Mouse (Mus musculus) heart, embryonic 10.5 days (tissue): ENCODE measurements around the gene Pcare. TPM values are rescaled to one million over a fixed set of nuclear protein-coding genes. Genes with fewer than 3 reads are reported as not detected.

Source experiments
- DNase-seq: peaks from one replicate; pipeline ENCODE4 v3.0.0-alpha.2; 2017; ENCODE audit warnings: low spot score
- H3K27ac ChIP-seq: fragments of 300-500 bp; sonication (generic); 2 replicates; pipeline ENCODE4 v1.5.1; 2016; ENCODE audit warnings: mild to moderate bottlenecking
- H3K27me3 ChIP-seq: fragments of 300-500 bp; sonication (generic); 2 replicates; pipeline ENCODE4 v1.6.1; 2016; ENCODE audit warnings: mild to moderate bottlenecking; ENCODE audit not compliant: poor library complexity, insufficient read depth, severe bottlenecking
- H3K36me3 ChIP-seq: fragments of 300-500 bp; sonication (generic); 2 replicates; pipeline ENCODE4 v1.6.1; 2016; ENCODE audit warnings: mild to moderate bottlenecking, moderate library complexity
- H3K4me1 ChIP-seq: fragments of 300-500 bp; sonication (generic); 2 replicates; pipeline ENCODE4 v1.6.1; 2016; ENCODE audit warnings: mild to moderate bottlenecking
- H3K4me3 ChIP-seq: fragments of 300-500 bp; sonication (generic); 2 replicates; pipeline ENCODE4 v1.5.1; 2016; ENCODE audit warnings: mild to moderate bottlenecking, moderate library complexity
- H3K9me3 ChIP-seq: fragments of 300-500 bp; sonication (generic); 2 replicates; pipeline ENCODE4 v1.6.1; 2016; ENCODE audit warnings: mild to moderate bottlenecking, moderate library complexity
- WGBS: fragments of 180-500 bp; shearing (Covaris S2); methylation state at CpG from one replicate; pipeline ENCODE4 v1.1.7; 2016; 5-methylcytosine and 5-hydroxymethylcytosine counted together
- polyA plus RNA-seq: library from polyadenylated mRNA; unstranded; fragments of >200 nt; fragmentation: Nextera tagmentation; extraction: Ambion mirVana; gene quantifications from 2 replicates; pipeline ENCODE4 v1.2.1, GENCODE M21; 2016

The Pcare gene
- polyA plus RNA-seq, 1 experiment from 2014 or later, result 0.03 TPM

- no peak overlapping the region for H3K4me3 ChIP-seq
- peaks cover 4% of the 10 kb centered on the region; the same call in 1 of the 2 replicates for H3K36me3 ChIP-seq
- H3K27me3 ChIP-seq, result no peaks in the 10 kb centered on the region
- H3K4me1 ChIP-seq, result peaks cover 42% of the 10 kb centered on the region
- 0 out of 2 replicates have a peak overlapping the region, but pooled peaks have one; percentile 32 for H3K27ac ChIP-seq
- WGBS, result 81% methylated on average over 8 of the region's 8 CpGs
- H3K9me3 ChIP-seq, result no peaks in the 10 kb centered on the region
- DNase-seq, result no peak
These were observed 34.6 kb downstream of the Pcare start for GRCm38 (mm10) chr17:71717881-71718625.

DNA sequence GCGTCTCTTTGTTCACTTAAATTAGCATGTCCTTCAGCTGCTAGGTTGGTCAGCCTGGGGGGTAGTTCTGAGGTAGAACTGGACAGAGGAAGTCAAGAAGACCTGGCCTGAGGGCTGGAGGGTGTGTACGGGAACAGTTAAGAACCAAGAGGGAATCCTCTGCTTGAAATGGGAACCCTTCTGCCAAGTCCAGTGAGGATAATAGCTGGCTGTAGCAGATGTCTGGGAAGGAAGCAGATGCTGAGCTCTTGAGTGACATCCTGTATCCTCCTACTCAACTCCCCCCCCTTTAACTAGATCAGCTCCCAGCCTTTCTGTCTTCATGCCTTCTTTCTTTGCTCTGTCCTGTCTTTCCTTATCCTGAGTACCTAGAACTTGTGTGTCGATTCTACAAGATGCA is 37.7 kb downstream of the Pcare start:
- peaks cover 4% of the 10 kb centered on the region; the same call in 1 of the 2 replicates for H3K36me3 ChIP-seq
- H3K27ac ChIP-seq, result 0 out of 2 replicates have a peak overlapping the region, but pooled peaks have one; percentile 56
- H3K9me3 ChIP-seq, result no peaks in the 10 kb centered on the region
- WGBS, result 77% methylated on average over 3 of the region's 3 CpGs
- DNase-seq, result no peak
- H3K4me1 ChIP-seq, result peaks cover 50% of the 10 kb centered on the region
- H3K27me3 ChIP-seq, result no peaks in the 10 kb centered on the region
- no peak overlapping the region for H3K4me3 ChIP-seq

DNA sequence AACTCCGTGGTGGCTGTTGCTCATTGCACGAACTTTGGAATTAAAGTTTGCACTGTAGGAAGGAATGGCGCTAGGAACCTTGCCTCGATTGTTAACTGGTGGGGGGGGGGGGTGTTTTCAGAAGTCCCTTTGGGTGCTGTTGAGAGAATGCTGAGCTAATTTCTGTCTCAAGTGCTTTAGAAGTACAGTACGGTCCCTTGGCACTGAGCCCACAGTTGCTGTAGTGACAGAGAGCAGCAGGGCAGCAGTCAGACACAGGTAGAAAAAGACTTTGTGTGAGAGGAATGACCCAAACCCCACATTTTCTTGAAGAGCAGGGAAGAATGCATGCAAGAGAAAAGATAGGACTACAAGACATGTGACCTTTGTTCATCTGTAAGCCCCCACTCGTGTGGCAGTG is 40.4 kb downstream of the Pcare start:
- Histone ChIP-seq H3K9me3 (no peaks in the 10 kb centered on the region), H3K4me3 (no peak overlapping the region), H3K27ac (peak overlapping the region; percentile 80), H3K36me3 (peaks cover 1% of the 10 kb centered on the region; the same call in 1 of the 2 replicates), H3K27me3 (no peaks in the 10 kb centered on the region), H3K4me1 (peaks cover 65% of the 10 kb centered on the region)
- 69% methylated on average over 6 of the region's 6 CpGs for WGBS
- DNase-seq, result no peak

- 63% methylated on average over 4 of the region's 4 CpGs for WGBS
- Histone ChIP-seq H3K4me1 (peaks cover 72% of the 10 kb centered on the region), H3K36me3 (0 out of 2 replicates have a peak, but pooled peaks cover 3% of the 10 kb centered on the region), H3K4me3 (no peak overlapping the region), H3K9me3 (0 out of 2 replicates have a peak, but pooled peaks cover 3% of the 10 kb centered on the region), H3K27me3 (no peaks in the 10 kb centered on the region), H3K27ac (peak overlapping the region; percentile 82)
- DNase-seq, result no peak
These were observed 45.0 kb downstream of the Pcare start for GRCm38 (mm10) chr17:71707715-71708114.

DNA sequence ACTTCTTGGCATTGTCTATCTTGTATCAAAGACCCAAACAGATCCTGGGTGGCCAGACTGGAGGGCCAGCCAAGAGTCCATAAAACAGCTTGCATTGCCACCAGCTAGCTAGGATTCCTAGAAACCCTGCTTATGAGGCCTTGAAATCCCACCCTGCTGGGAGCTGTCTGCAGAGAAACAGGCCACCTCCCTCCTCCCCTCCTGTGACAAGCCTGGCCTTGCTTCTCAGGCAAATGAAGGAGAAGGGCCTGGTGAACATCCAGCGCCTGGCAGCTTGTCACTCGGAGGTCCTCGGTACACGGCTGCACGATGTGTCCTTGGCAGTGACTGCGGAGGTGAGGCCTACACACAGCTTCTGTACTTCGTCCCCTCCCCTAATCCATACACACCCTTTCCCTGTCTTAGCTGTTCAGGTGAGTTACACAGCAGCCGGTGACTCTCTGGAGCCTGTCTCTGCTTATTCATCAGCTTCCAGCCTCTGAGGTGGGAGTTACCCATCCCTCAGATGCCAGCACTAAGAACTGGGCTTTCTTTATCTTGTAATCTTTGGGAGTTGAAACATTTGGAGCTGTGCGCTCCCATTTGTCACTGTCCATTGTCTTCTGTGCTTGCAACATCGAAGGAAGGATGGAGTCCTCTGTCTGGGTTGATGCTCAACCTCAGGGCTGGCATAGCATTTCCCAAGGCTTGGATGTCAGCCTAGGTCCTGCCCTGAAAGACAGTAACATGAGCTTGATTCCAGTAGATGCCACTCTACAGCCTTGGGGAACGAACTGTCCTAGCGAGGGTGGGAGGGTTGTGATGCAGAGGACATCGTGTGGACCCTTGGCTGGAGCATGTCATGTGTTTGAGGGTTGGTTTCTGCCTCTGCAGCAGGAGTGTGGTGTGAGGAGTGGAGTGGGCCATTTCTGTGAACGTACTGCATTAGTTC is 46.9 kb downstream of the Pcare start:
- WGBS, result 60% methylated on average over 14 of the region's 14 CpGs
- Histone ChIP-seq H3K4me1 (peaks cover 56% of the 10 kb centered on the region), H3K27ac (peak overlapping the region; percentile 82), H3K4me3 (no peak overlapping the region), H3K9me3 (0 out of 2 replicates have a peak, but pooled peaks cover 3% of the 10 kb centered on the region), H3K27me3 (no peaks in the 10 kb centered on the region), H3K36me3 (0 out of 2 replicates have a peak, but pooled peaks cover 3% of the 10 kb centered on the region)
- DNase-seq, result peak; percentile 86

DNA sequence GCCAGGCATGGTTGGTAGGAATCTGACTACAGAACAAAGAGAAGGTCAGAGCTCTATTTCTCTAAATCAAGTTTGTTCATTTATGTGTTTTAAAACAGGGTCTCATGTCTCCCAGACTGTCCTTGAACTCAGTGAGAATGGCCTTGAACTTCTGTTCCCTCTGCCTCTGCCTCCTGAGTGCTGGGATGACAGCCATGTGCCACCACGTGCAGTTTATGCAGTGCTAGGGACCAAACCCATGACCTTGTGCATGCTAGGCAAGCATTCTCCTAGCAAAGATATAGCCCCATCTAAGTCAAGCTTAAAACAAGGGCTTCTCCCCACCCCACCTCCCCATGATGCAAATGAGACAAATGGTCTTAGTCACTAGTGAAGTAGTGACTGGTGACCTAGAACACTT is 47.6 kb downstream of the Pcare start:
- H3K4me1 ChIP-seq, result peaks cover 49% of the 10 kb centered on the region
- no peak overlapping the region for H3K4me3 ChIP-seq
- no peak for DNase-seq
- 47% methylated on average over 1 of the region's 1 CpGs for WGBS
- 0 out of 2 replicates have a peak, but pooled peaks cover 3% of the 10 kb centered on the region for H3K9me3 ChIP-seq
- H3K27me3 ChIP-seq, result no peaks in the 10 kb centered on the region
- H3K27ac ChIP-seq, result peak overlapping the region; percentile 82
- H3K36me3 ChIP-seq, result 0 out of 2 replicates have a peak, but pooled peaks cover 3% of the 10 kb centered on the region

DNA sequence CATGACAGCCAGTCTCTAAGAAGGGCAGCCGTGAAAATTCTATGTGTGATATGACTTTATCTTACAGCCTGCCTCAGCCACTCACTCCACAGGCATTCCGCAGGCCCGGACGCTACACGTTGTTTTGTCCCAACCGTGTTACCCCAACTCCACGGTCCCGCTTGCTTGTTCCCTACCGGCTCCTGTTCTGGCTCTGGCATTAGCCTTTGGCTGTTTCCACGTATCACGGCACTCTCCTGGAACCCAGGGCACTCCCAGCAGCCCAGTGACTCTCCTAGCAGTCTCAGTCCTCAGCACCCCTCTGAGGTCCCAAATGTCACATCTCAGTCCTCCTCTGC is 54.1 kb downstream of the Pcare start:
- WGBS, result 24% methylated on average over 11 of the region's 11 CpGs
- Histone ChIP-seq H3K36me3 (no peaks in the 10 kb centered on the region), H3K27ac (peak overlapping the region; percentile 88), H3K4me3 (no peak overlapping the region), H3K4me1 (peaks cover 43% of the 10 kb centered on the region), H3K9me3 (no peaks in the 10 kb centered on the region), H3K27me3 (0 out of 2 replicates have a peak, but pooled peaks cover 5% of the 10 kb centered on the region)
- DNase-seq, result no peak

GRCm38 (mm10) chr17:71697896-71698618 is 54.6 kb downstream of the Pcare start:
- Histone ChIP-seq H3K4me3 (no peak overlapping the region), H3K27ac (peak overlapping the region; percentile 88)

GRCm38 (mm10) chr17:71696396-71696795 is 56.3 kb downstream of the Pcare start:
- Histone ChIP-seq H3K4me1 (peaks cover 50% of the 10 kb centered on the region), H3K36me3 (no peaks in the 10 kb centered on the region), H3K9me3 (no peaks in the 10 kb centered on the region), H3K4me3 (no peak overlapping the region), H3K27me3 (0 out of 2 replicates have a peak, but pooled peaks cover 5% of the 10 kb centered on the region), H3K27ac (peak overlapping the region; percentile 79)
- DNase-seq, result no peak
- WGBS, result 80% methylated on average over 5 of the region's 5 CpGs

More at GRCm38 (mm10) chr17:71697896-71698618, 54.6 kb downstream of the Pcare start:
- Histone ChIP-seq H3K9me3 (no peaks in the 10 kb centered on the region), H3K27me3 (0 out of 2 replicates have a peak, but pooled peaks cover 5% of the 10 kb centered on the region), H3K36me3 (no peaks in the 10 kb centered on the region), H3K4me1 (peaks cover 48% of the 10 kb centered on the region)
- peak; percentile 94 for DNase-seq
- 45% methylated on average over 11 of the region's 11 CpGs for WGBS

GRCm38 (mm10) chr17:71695716-71696315 is 56.9 kb downstream of the Pcare start:
- 79% methylated on average over 15 of the region's 15 CpGs for WGBS
- Histone ChIP-seq H3K27me3 (0 out of 2 replicates have a peak, but pooled peaks cover 5% of the 10 kb centered on the region), H3K9me3 (no peaks in the 10 kb centered on the region), H3K27ac (peak overlapping the region; percentile 79), H3K4me1 (peaks cover 53% of the 10 kb centered on the region), H3K4me3 (no peak overlapping the region), H3K36me3 (no peaks in the 10 kb centered on the region)
- DNase-seq, result no peak

DNA sequence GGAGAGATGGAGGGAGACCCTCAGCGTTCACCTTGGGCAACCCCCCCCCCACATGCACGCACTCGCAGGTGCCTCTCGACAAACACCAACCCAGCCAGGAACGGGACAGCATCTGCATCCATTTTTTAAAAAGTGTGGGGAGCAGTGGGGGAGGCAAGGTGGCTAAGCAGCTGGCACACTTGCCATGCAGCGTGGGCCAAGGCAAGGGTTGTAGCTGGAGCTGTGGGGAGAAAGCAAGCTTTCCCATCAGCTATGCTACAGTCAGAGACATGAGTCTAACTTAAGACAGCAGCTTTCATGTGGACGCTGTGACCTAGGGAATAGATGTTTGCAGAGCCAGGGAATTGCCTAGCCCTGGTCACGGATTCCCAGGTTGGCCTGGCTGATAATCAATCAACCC is 57.5 kb downstream of the Pcare start:
- Histone ChIP-seq H3K4me1 (peaks cover 58% of the 10 kb centered on the region), H3K27ac (peak overlapping the region; percentile 79), H3K4me3 (no peak overlapping the region), H3K27me3 (0 out of 2 replicates have a peak, but pooled peaks cover 5% of the 10 kb centered on the region), H3K36me3 (no peaks in the 10 kb centered on the region), H3K9me3 (no peaks in the 10 kb centered on the region)
- WGBS, result 86% methylated on average over 8 of the region's 8 CpGs
- no peak for DNase-seq

GRCm38 (mm10) chr17:71693780-71694179 is 58.9 kb downstream of the Pcare start:
- H3K27ac ChIP-seq, result peak overlapping the region; percentile 56; the same call in 1 of the 2 replicates

More at GRCm38 (mm10) chr17:71693780-71694179, 58.9 kb downstream of the Pcare start:
- H3K4me1 ChIP-seq, result peaks cover 53% of the 10 kb centered on the region
- H3K36me3 ChIP-seq, result no peaks in the 10 kb centered on the region
- DNase-seq, result no peak
- H3K9me3 ChIP-seq, result no peaks in the 10 kb centered on the region
- WGBS, result 49% methylated on average over 8 of the region's 8 CpGs
- 0 out of 2 replicates have a peak, but pooled peaks cover 5% of the 10 kb centered on the region for H3K27me3 ChIP-seq
- no peak overlapping the region for H3K4me3 ChIP-seq
